Mouse (Mus musculus) lung, postnatal 0 days (tissue): ENCODE measurements around the gene Mrpl53. TPM values are rescaled to one million over a fixed set of nuclear protein-coding genes. Genes with fewer than 3 reads are reported as not detected.
A peak's percentile ranks its signal among the peaks of the same experiment; 100 is the strongest.

Source experiments
- ATAC-seq: fragments of 200-750 bp; cut with Nextera tagmentation; 2 replicates; pipeline ENCODE4 v1.8.0; 2017; ENCODE audit warnings: moderate library complexity
- DNase-seq: peaks from one replicate; pipeline ENCODE4 v3.0.0-alpha.2; 2016; ENCODE audit warnings: low spot score
- H3K27ac ChIP-seq: fragments of 300-500 bp; sonication (generic); 2 replicates; pipeline ENCODE4 v1.5.1; 2014; ENCODE audit warnings: antibody characterized with exemption, mild to moderate bottlenecking, low read length, mixed read lengths
- H3K27me3 ChIP-seq: fragments of 300-500 bp; sonication (generic); replicated peaks from 2 replicates; pipeline ENCODE4 v1.6.1; 2014; ENCODE audit warnings: low read length, mixed read lengths; ENCODE audit not compliant: insufficient read depth
- H3K36me3 ChIP-seq: fragments of 300-500 bp; sonication (generic); 2 replicates; pipeline ENCODE4 v1.6.1; 2014; ENCODE audit warnings: low read length, mixed read lengths; ENCODE audit not compliant: insufficient read depth
- H3K4me1 ChIP-seq: fragments of 300-500 bp; sonication (generic); 2 replicates; pipeline ENCODE4 v1.6.1; 2014; ENCODE audit warnings: antibody characterized with exemption, low read depth, low read length, mixed read lengths; ENCODE audit not compliant: insufficient read depth
- H3K4me2 ChIP-seq: fragments of 300-500 bp; sonication (generic); replicated peaks from 2 replicates; pipeline ENCODE4 v1.6.1; 2014; ENCODE audit warnings: low read depth, mild to moderate bottlenecking, low read length, moderate library complexity, mixed read lengths
- H3K4me3 ChIP-seq: fragments of 300-500 bp; sonication (generic); 2 replicates; pipeline ENCODE4 v1.5.1; 2014; ENCODE audit warnings: low read depth, low read length
- H3K9ac ChIP-seq: fragments of 300-500 bp; sonication (generic); replicated peaks from 2 replicates; pipeline ENCODE4 v1.6.1; 2014; ENCODE audit warnings: low read depth, mild to moderate bottlenecking
- H3K9me3 ChIP-seq: fragments of 300-500 bp; sonication (generic); 2 replicates; pipeline ENCODE4 v1.6.1; 2016; ENCODE audit warnings: low read length, mixed read lengths
- CTCF ChIP-seq: IDR thresholded peaks from 2 replicates; pipeline ENCODE4 v1.5.1; 2016; ENCODE audit warnings: antibody characterized with exemption, mild to moderate bottlenecking
- EP300 ChIP-seq: IDR thresholded peaks from 2 replicates; pipeline ENCODE4 v1.6.1; 2016; ENCODE audit warnings: antibody characterized with exemption, mild to moderate bottlenecking, control low read depth
- WGBS: fragments of 180-500 bp; shearing (Covaris S2); extraction: QIAGEN DNeasy Blood & Tissue Kit; methylation state at CpG from one replicate; pipeline ENCODE4 v1.1.7; 2014; 5-methylcytosine and 5-hydroxymethylcytosine counted together
- polyA plus RNA-seq: library from polyadenylated mRNA; unstranded; fragments of >200 nt; fragmentation: Nextera tagmentation; extraction: Ambion mirVana; gene quantifications from 2 replicates; pipeline ENCODE4 v1.2.1, GENCODE M21; 2015

Gene Mrpl53
- polyA plus RNA-seq, 1 experiment from 2014 or later, result 128 TPM

DNA sequence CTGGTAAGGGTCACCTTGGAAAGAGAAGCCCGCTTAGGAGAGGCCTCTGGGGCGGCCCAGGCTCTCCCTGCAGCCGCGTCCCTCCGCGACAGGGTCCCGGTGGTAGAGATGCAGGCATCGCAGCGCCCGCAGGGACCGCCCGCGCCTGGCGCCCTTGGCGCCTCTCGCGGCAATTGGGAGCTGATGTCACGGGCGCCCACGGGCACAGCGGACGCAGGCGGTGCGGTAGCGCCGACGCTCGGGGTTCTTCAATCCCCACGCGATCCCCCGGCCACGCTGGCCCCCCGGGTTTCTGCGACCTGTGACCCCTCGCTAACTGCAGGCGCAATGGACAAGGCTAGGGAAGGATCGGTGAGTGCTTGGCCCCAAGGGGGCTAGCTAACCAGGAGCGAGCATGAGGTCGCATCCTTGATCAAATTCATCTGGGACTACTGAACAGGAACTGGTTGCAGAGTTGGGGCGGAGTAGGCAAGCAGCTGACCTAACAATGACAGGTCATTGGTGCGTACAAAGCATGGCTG, 33.4 kb downstream of the Mrpl53 start:
- TF ChIP-seq CTCF, result no peak
- no peak for TF ChIP-seq EP300
- DNase-seq, result no peak
- H3K4me3 ChIP-seq, result no peak overlapping the region; the same call in 1 of the 2 replicates
- H3K27me3 ChIP-seq, result no peaks in the 10 kb centered on the region
- no peak overlapping the region for H3K27ac ChIP-seq
- H3K36me3 ChIP-seq, result no peaks in the 10 kb centered on the region
- peak overlapping the region; percentile 41 for H3K4me2 ChIP-seq
- ATAC-seq, result no peak
- no peaks in the 10 kb centered on the region for H3K9me3 ChIP-seq
- no peak overlapping the region for H3K9ac ChIP-seq
- H3K4me1 ChIP-seq, result peaks cover 3% of the 10 kb centered on the region; the same call in 1 of the 2 replicates
- 12% methylated on average over 41 of the region's 41 CpGs for WGBS

- 69% methylated on average over 11 of the region's 11 CpGs for WGBS
- no peak for ATAC-seq
- DNase-seq, result no peak
- Histone ChIP-seq H3K27me3 (no peaks in the 10 kb centered on the region), H3K36me3 (peaks cover 3% of the 10 kb centered on the region; the same call in 1 of the 2 replicates), H3K27ac (no peak overlapping the region), H3K9me3 (no peaks in the 10 kb centered on the region), H3K4me3 (no peak overlapping the region), H3K9ac (no peak overlapping the region), H3K4me2 (no peak overlapping the region), H3K4me1 (peaks cover 3% of the 10 kb centered on the region; the same call in 1 of the 2 replicates)
- TF ChIP-seq EP300 (no peak), CTCF (no peak)
Measured at GRCm38 (mm10) chr6:83142886-83143285, 34.0 kb downstream of the Mrpl53 start.

GRCm38 (mm10) chr6:83145209-83145608, 36.4 kb downstream of the Mrpl53 start:
- H3K4me3 ChIP-seq, result no peak overlapping the region
- no peak for DNase-seq
- no peak for ATAC-seq
- peak; percentile 15; the same call in 1 of the 2 replicates for TF ChIP-seq CTCF
- TF ChIP-seq EP300, result no peak
- no peaks in the 10 kb centered on the region for H3K4me1 ChIP-seq
- no peaks in the 10 kb centered on the region for H3K9me3 ChIP-seq
- no peaks in the 10 kb centered on the region for H3K27me3 ChIP-seq
- H3K9ac ChIP-seq, result no peak overlapping the region
- peaks cover 4% of the 10 kb centered on the region; the same call in 1 of the 2 replicates for H3K36me3 ChIP-seq
- H3K27ac ChIP-seq, result no peak overlapping the region
- WGBS, result 53% methylated on average over 2 of the region's 2 CpGs
- H3K4me2 ChIP-seq, result no peak overlapping the region

DNA sequence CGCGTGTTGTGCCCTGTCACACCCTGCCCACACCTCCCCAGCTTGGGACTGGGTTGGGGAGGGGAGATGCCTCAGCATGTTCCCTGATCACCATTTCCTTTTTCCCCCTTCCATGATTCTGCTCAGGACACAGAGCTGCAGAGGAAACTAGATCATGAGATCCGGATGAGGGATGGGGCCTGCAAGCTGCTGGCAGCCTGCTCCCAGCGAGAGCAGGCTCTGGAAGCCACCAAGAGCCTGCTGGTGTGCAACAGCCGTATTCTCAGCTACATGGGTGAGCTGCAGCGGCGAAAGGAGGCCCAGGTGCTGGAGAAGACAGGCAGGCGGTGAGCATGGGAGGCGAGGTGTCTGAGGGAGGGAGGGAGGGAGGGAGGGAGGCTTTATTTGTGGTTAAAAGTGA, 37.0 kb downstream of the Mrpl53 start:
- WGBS, result 80% methylated on average over 9 of the region's 9 CpGs
- H3K9me3 ChIP-seq, result no peaks in the 10 kb centered on the region
- ATAC-seq (no peak), DNase-seq (no peak)
- H3K27ac ChIP-seq, result no peak overlapping the region
- H3K9ac ChIP-seq, result no peak overlapping the region
- H3K36me3 ChIP-seq, result peaks cover 4% of the 10 kb centered on the region; the same call in 1 of the 2 replicates
- TF ChIP-seq EP300, result no peak
- no peak for TF ChIP-seq CTCF
- no peak overlapping the region for H3K4me3 ChIP-seq
- no peaks in the 10 kb centered on the region for H3K4me1 ChIP-seq
- H3K4me2 ChIP-seq, result no peak overlapping the region
- H3K27me3 ChIP-seq, result no peaks in the 10 kb centered on the region

DNA sequence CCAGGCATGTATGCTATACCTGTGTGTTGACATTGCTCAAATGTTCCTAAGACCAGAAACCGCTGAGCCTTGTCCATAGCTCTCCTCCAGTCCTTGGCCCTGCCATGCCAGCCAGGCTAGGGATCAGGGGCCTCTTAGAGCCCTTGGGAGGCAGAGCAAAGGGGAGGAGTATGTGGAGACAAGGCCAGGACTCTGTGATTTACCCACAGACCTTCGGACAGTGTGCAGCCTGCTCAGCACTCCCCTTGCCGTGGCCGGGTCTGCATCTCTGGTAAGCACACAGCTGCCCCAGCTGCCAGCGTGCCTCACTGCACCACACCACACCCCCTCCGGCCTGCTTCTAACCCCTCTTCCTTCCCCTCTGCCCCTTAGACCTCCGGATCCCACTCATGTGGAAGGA, 38.4 kb downstream of the Mrpl53 start:
- Histone ChIP-seq H3K36me3 (peaks cover 4% of the 10 kb centered on the region; the same call in 1 of the 2 replicates), H3K4me1 (no peaks in the 10 kb centered on the region), H3K4me3 (no peak overlapping the region), H3K27ac (no peak overlapping the region), H3K9me3 (no peaks in the 10 kb centered on the region), H3K4me2 (no peak overlapping the region), H3K27me3 (no peaks in the 10 kb centered on the region), H3K9ac (no peak overlapping the region)
- 59% methylated on average over 7 of the region's 7 CpGs for WGBS
- ATAC-seq (no peak), DNase-seq (no peak)
- TF ChIP-seq EP300 (no peak), CTCF (no peak)

DNA sequence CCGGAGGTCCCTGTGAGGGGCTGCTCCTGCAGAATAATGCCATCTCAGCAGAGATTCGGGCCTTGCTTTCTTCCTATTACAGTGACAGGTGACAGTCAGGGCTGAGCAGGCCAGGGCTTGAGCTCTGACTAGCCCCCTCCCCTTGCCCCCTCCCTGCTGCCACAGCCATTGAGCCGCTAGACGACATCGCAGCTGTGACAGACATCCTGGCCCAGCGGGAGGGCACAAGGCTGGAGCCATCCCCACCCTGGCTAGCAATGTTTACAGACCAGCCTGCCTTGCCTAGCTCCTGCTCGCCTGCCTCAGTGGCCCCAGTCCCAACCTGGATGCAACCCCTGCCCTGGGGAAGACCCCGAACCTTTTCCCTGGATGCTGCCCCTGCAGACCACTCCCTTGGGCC, 42.9 kb downstream of the Mrpl53 start:
- TF ChIP-seq CTCF (no peak), EP300 (no peak)
- H3K4me3 ChIP-seq, result no peak overlapping the region
- H3K36me3 ChIP-seq, result peaks cover 4% of the 10 kb centered on the region; the same call in 1 of the 2 replicates
- H3K4me1 ChIP-seq, result 0 out of 2 replicates have a peak, but pooled peaks cover 2% of the 10 kb centered on the region
- DNase-seq (no peak), ATAC-seq (no peak)
- no peaks in the 10 kb centered on the region for H3K27me3 ChIP-seq
- 39% methylated on average over 8 of the region's 8 CpGs for WGBS
- H3K9me3 ChIP-seq, result no peaks in the 10 kb centered on the region
- no peak overlapping the region for H3K27ac ChIP-seq
- H3K4me2 ChIP-seq, result no peak overlapping the region
- H3K9ac ChIP-seq, result no peak overlapping the region
